Mouse (Mus musculus) inflammation-experienced regulatory T-cells, adult 6 months (primary cell): ENCODE measurements around the gene Ins2. TPM values are rescaled to one million over a fixed set of nuclear protein-coding genes. Genes with fewer than 3 reads are reported as not detected.

ENCODE experiments used
- ATAC-seq: one replicate; pipeline ENCODE4 v1.8.0; 2017
- polyA plus RNA-seq, 3 experiments: library from polyadenylated mRNA; unstranded; fragments of 100-300 nt; shearing (Covaris generic); gene quantifications; one replicate each; pipeline ENCODE4 v1.2.1; 2017

Gene Ins2
- polyA plus RNA-seq, 3 experiments from 2014 or later = 0.62 TPM; not detected in 2

GRCm38 (mm10) chr7:142663931-142664421 is 79.2 kb downstream of the Ins2 start:
- no peak for ATAC-seq

- ATAC-seq = no peak
These were observed 80.0 kb downstream of the Ins2 start for GRCm38 (mm10) chr7:142663151-142663550.

- ATAC-seq = no peak
These were observed 81.4 kb downstream of the Ins2 start for GRCm38 (mm10) chr7:142661811-142662210.

GRCm38 (mm10) chr7:142661046-142661445 is 82.1 kb downstream of the Ins2 start:
- no peak for ATAC-seq

- no peak for ATAC-seq
These were observed 82.6 kb downstream of the Ins2 start for GRCm38 (mm10) chr7:142660651-142660945.

GRCm38 (mm10) chr7:142659767-142660650 is 83.2 kb downstream of the Ins2 start:
- ATAC-seq = no peak

GRCm38 (mm10) chr7:142659181-142659681 is 84.0 kb downstream of the Ins2 start:
- ATAC-seq = no peak

GRCm38 (mm10) chr7:142658681-142659180 is 84.5 kb downstream of the Ins2 start:
- no peak for ATAC-seq

- no peak for ATAC-seq
These were observed 85.2 kb downstream of the Ins2 start for GRCm38 (mm10) chr7:142657821-142658614.

GRCm38 (mm10) chr7:142657341-142657791 is 85.8 kb downstream of the Ins2 start:
- no peak for ATAC-seq

GRCm38 (mm10) chr7:142656055-142656454 is 87.1 kb downstream of the Ins2 start:
- no peak for ATAC-seq

- ATAC-seq = no peak
These were observed 87.5 kb downstream of the Ins2 start for GRCm38 (mm10) chr7:142655633-142656032.

GRCm38 (mm10) chr7:142653726-142654125 is 89.5 kb downstream of the Ins2 start:
- no peak for ATAC-seq

- no peak for ATAC-seq
These were observed 96.5 kb downstream of the Ins2 start for GRCm38 (mm10) chr7:142646676-142647075.

GRCm38 (mm10) chr7:142645045-142645444 is 98.1 kb downstream of the Ins2 start:
- ATAC-seq = no peak

- ATAC-seq = no peak
These were observed 107.0 kb downstream of the Ins2 start for GRCm38 (mm10) chr7:142636178-142636577.

GRCm38 (mm10) chr7:142630691-142631090 is 112.5 kb downstream of the Ins2 start:
- no peak for ATAC-seq

GRCm38 (mm10) chr7:142629806-142630205 is 113.4 kb downstream of the Ins2 start:
- no peak for ATAC-seq

Other genes starting within 250 kb of the Ins2 start
- 1 to 10 TPM; 2.5 to 3.8 (median 2.8) TPM for gene Tnnt3, start 244.5 kb downstream of the Ins2 start, polyA plus RNA-seq
- 10 to 100 TPM in 1 of 3 experiments, 1 to 10 TPM in 1, under 1 TPM in 1; 0.26 to 24.2 (median 3.2) TPM for gene Mrpl23, start 210.7 kb downstream of the Ins2 start, polyA plus RNA-seq
- gene Igf2, start 76.6 kb downstream of the Ins2 start, polyA plus RNA-seq = under 1 TPM in 2 of 3 experiments, not detected in 1; 0.19 to 0.26 TPM
- gene Gm49394, start 73.4 kb downstream of the Ins2 start, polyA plus RNA-seq = not detected
- gene Th, start 187.7 kb upstream of the Ins2 start, polyA plus RNA-seq = not detected
- 1 to 10 TPM in 2 of 3 experiments, not detected in 1; 1.9 to 5.4 TPM for gene Ascl2, start 225.9 kb upstream of the Ins2 start, polyA plus RNA-seq